Mouse (Mus musculus) stomach, embryonic 15.5 days (tissue): ENCODE measurements at regions not wholly inside any gene's neighbourhood (a gene's known extent, or its start where the extent isn't known, plus 50 kb on each side); places are given as distances from the start of the nearest gene placed in this dataset.

ENCODE experiments used
- ATAC-seq: fragments of 200-750 bp; cut with Nextera tagmentation; 2 replicates; pipeline ENCODE4 v1.8.0; 2017; ENCODE audit warnings: low read depth, moderate number of reproducible peaks, moderate TSS enrichment; ENCODE audit not compliant: insufficient read depth, low FRiP score
- H3K27ac ChIP-seq: fragments of 300-500 bp; sonication (generic); 2 replicates; pipeline ENCODE4 v1.5.1; 2015; ENCODE audit warnings: mild to moderate bottlenecking, inconsistent platforms
- H3K27me3 ChIP-seq: fragments of 300-500 bp; sonication (generic); replicated peaks from 2 replicates; pipeline ENCODE4 v1.6.1; 2015; ENCODE audit warnings: inconsistent platforms
- H3K36me3 ChIP-seq: fragments of 300-500 bp; sonication (generic); 2 replicates; pipeline ENCODE4 v1.6.1; 2015; ENCODE audit warnings: inconsistent platforms
- H3K4me1 ChIP-seq: fragments of 300-500 bp; sonication (generic); 2 replicates; pipeline ENCODE4 v1.6.1; 2015; ENCODE audit warnings: inconsistent platforms
- H3K4me2 ChIP-seq: fragments of 300-500 bp; sonication (generic); 2 replicates; pipeline ENCODE4 v1.6.1; 2015; ENCODE audit warnings: mild to moderate bottlenecking, inconsistent platforms
- H3K4me3 ChIP-seq: fragments of 300-500 bp; sonication (generic); replicated peaks from 2 replicates; pipeline ENCODE4 v1.5.1; 2015; ENCODE audit warnings: inconsistent platforms
- H3K9ac ChIP-seq: fragments of 300-500 bp; sonication (generic); 2 replicates; pipeline ENCODE4 v1.6.1; 2015; ENCODE audit warnings: inconsistent platforms
- H3K9me3 ChIP-seq: fragments of 300-500 bp; sonication (generic); 2 replicates; pipeline ENCODE4 v1.6.1; 2016; ENCODE audit warnings: inconsistent platforms
- WGBS: fragments of 180-500 bp; shearing (Covaris S2); methylation state at CpG from one replicate; pipeline ENCODE4 v1.1.7; 2015; 5-methylcytosine and 5-hydroxymethylcytosine counted together

- ATAC-seq, result no peak
- no peak overlapping the region for H3K4me2 ChIP-seq
- no peaks in the 10 kb centered on the region for H3K27me3 ChIP-seq
- no peak overlapping the region for H3K27ac ChIP-seq
- no peaks in the 10 kb centered on the region for H3K9me3 ChIP-seq
- H3K9ac ChIP-seq, result no peak overlapping the region
- WGBS, result 92% methylated on average over 6 of the region's 6 CpGs
- H3K36me3 ChIP-seq, result no peaks in the 10 kb centered on the region
- no peak overlapping the region for H3K4me3 ChIP-seq
- no peaks in the 10 kb centered on the region for H3K4me1 ChIP-seq
Measured at GRCm38 (mm10) chr1:39047316-39047715, 61.9 kb downstream of the Pdcl3 start.

GRCm38 (mm10) chr1:39057304-39057703, 71.9 kb downstream of the Pdcl3 start:
- Histone ChIP-seq H3K4me2 (no peak overlapping the region), H3K9ac (no peak overlapping the region), H3K27ac (no peak overlapping the region), H3K4me3 (no peak overlapping the region), H3K4me1 (no peaks in the 10 kb centered on the region), H3K27me3 (no peaks in the 10 kb centered on the region), H3K9me3 (no peaks in the 10 kb centered on the region), H3K36me3 (no peaks in the 10 kb centered on the region)
- 80% methylated on average over 6 of the region's 6 CpGs for WGBS
- no peak for ATAC-seq

GRCm38 (mm10) chr1:39062509-39062908, 77.1 kb downstream of the Pdcl3 start:
- Histone ChIP-seq H3K27ac (no peak overlapping the region), H3K27me3 (no peaks in the 10 kb centered on the region), H3K36me3 (no peaks in the 10 kb centered on the region), H3K9ac (no peak overlapping the region), H3K9me3 (no peaks in the 10 kb centered on the region), H3K4me3 (no peak overlapping the region), H3K4me1 (no peaks in the 10 kb centered on the region), H3K4me2 (no peak overlapping the region)
- 80% methylated on average over 6 of the region's 6 CpGs for WGBS
- no peak for ATAC-seq

GRCm38 (mm10) chr1:39063666-39064385, 78.4 kb downstream of the Pdcl3 start:
- Histone ChIP-seq H3K27me3 (no peaks in the 10 kb centered on the region), H3K27ac (no peak overlapping the region), H3K9ac (no peak overlapping the region), H3K9me3 (no peaks in the 10 kb centered on the region), H3K4me1 (no peaks in the 10 kb centered on the region), H3K4me2 (no peak overlapping the region), H3K36me3 (no peaks in the 10 kb centered on the region), H3K4me3 (no peak overlapping the region)
- ATAC-seq, result no peak
- WGBS, result 68% methylated on average over 13 of the region's 13 CpGs

GRCm38 (mm10) chr1:39064781-39065180, 79.4 kb downstream of the Pdcl3 start:
- Histone ChIP-seq H3K4me3 (no peak overlapping the region), H3K9me3 (no peaks in the 10 kb centered on the region), H3K4me2 (no peak overlapping the region), H3K9ac (no peak overlapping the region), H3K36me3 (no peaks in the 10 kb centered on the region), H3K4me1 (no peaks in the 10 kb centered on the region), H3K27me3 (no peaks in the 10 kb centered on the region), H3K27ac (no peak overlapping the region)
- WGBS, result 73% methylated on average over 3 of the region's 3 CpGs
- ATAC-seq, result no peak

- Histone ChIP-seq H3K27ac (no peak overlapping the region), H3K4me2 (no peak overlapping the region), H3K27me3 (no peaks in the 10 kb centered on the region), H3K36me3 (no peaks in the 10 kb centered on the region), H3K9ac (no peak overlapping the region), H3K9me3 (no peaks in the 10 kb centered on the region), H3K4me1 (no peaks in the 10 kb centered on the region), H3K4me3 (no peak overlapping the region)
- no peak for ATAC-seq
- 28% methylated on average over 3 of the region's 3 CpGs for WGBS
Measured at GRCm38 (mm10) chr1:39067901-39068300, 82.5 kb downstream of the Pdcl3 start.

GRCm38 (mm10) chr1:39069086-39069655, 83.8 kb downstream of the Pdcl3 start:
- no peaks in the 10 kb centered on the region for H3K27me3 ChIP-seq
- H3K4me1 ChIP-seq, result no peaks in the 10 kb centered on the region
- no peak overlapping the region for H3K4me3 ChIP-seq
- no peaks in the 10 kb centered on the region for H3K9me3 ChIP-seq
- H3K4me2 ChIP-seq, result no peak overlapping the region
- no peaks in the 10 kb centered on the region for H3K36me3 ChIP-seq
- no peak overlapping the region for H3K9ac ChIP-seq
- ATAC-seq, result no peak
- no peak overlapping the region for H3K27ac ChIP-seq
- WGBS, result 46% methylated on average over 11 of the region's 11 CpGs

GRCm38 (mm10) chr1:39069676-39070075, 84.3 kb downstream of the Pdcl3 start:
- Histone ChIP-seq H3K4me3 (no peak overlapping the region), H3K4me1 (no peaks in the 10 kb centered on the region), H3K9ac (no peak overlapping the region), H3K36me3 (no peaks in the 10 kb centered on the region), H3K27me3 (no peaks in the 10 kb centered on the region), H3K4me2 (no peak overlapping the region), H3K27ac (no peak overlapping the region), H3K9me3 (no peaks in the 10 kb centered on the region)
- WGBS, result 59% methylated on average over 7 of the region's 7 CpGs
- ATAC-seq, result no peak

GRCm38 (mm10) chr1:39075966-39076365, 90.6 kb downstream of the Pdcl3 start:
- Histone ChIP-seq H3K36me3 (no peaks in the 10 kb centered on the region), H3K4me1 (no peaks in the 10 kb centered on the region), H3K27ac (no peak overlapping the region), H3K4me2 (no peak overlapping the region), H3K9ac (no peak overlapping the region), H3K27me3 (no peaks in the 10 kb centered on the region), H3K9me3 (no peaks in the 10 kb centered on the region), H3K4me3 (no peak overlapping the region)
- 82% methylated on average over 5 of the region's 5 CpGs for WGBS
- ATAC-seq, result no peak

- no peaks in the 10 kb centered on the region for H3K4me1 ChIP-seq
- no peak overlapping the region for H3K27ac ChIP-seq
- H3K9ac ChIP-seq, result no peak overlapping the region
- WGBS, result 71% methylated on average over 4 of the region's 4 CpGs
- no peak overlapping the region for H3K4me2 ChIP-seq
- ATAC-seq, result no peak
- H3K9me3 ChIP-seq, result no peaks in the 10 kb centered on the region
- no peaks in the 10 kb centered on the region for H3K36me3 ChIP-seq
- no peak overlapping the region for H3K4me3 ChIP-seq
- no peaks in the 10 kb centered on the region for H3K27me3 ChIP-seq
Measured at GRCm38 (mm10) chr1:39078584-39079315, 93.3 kb downstream of the Pdcl3 start.

GRCm38 (mm10) chr1:39083911-39084826, 98.8 kb downstream of the Pdcl3 start:
- Histone ChIP-seq H3K9me3 (no peaks in the 10 kb centered on the region), H3K4me3 (no peak overlapping the region), H3K27ac (no peak overlapping the region), H3K27me3 (no peaks in the 10 kb centered on the region), H3K36me3 (no peaks in the 10 kb centered on the region), H3K4me2 (no peak overlapping the region), H3K4me1 (no peaks in the 10 kb centered on the region), H3K9ac (no peak overlapping the region)
- no peak for ATAC-seq
- WGBS, result 63% methylated on average over 7 of the region's 7 CpGs
